Mouse (Mus musculus) layer of hippocampus, postnatal 10 days (tissue): Measurements from ENCODE around the gene Cpn2. TPM values are rescaled to one million over a fixed set of nuclear protein-coding genes. Genes with fewer than 3 reads are reported as not detected.

ENCODE experiments used
- DNase-seq, 2 experiments: peaks; one replicate each; pipeline ENCODE4 v3.0.0; 2021; ENCODE audit warnings: low spot score in 2 of 2
- total RNA-seq, 2 experiments: library from RNA; stranded (reverse); gene quantifications; 2 replicates each; pipeline ENCODE4 v1.2.3; 2021

The Cpn2 gene
- total RNA-seq, 2 experiments from 2014 or later: not detected

DNA sequence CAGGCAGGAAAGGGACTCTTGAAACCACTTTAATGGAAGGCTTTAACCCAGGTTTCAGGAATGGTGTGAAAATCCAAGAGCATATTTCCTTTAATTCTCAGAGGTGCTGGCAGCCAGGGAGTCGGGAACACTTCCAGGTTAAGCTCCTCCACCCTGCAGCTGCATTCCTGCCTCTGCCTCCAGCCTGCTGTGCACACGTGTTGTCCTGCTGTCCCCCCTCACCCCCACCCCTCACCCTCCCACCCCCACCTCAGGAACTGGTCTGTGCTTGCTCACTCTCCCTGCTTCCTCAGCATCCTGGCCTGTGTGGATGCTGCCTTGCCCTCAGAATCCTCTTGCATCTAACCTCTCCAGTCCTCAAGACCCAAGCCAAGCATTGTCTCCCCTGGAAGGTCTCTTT is 25.7 kb downstream of the Cpn2 start:
- DNase-seq: no peak

- DNase-seq: no peak
Observed at GRCm38 (mm10) chr16:30238791-30239190, 28.5 kb downstream of the Cpn2 start.

DNA sequence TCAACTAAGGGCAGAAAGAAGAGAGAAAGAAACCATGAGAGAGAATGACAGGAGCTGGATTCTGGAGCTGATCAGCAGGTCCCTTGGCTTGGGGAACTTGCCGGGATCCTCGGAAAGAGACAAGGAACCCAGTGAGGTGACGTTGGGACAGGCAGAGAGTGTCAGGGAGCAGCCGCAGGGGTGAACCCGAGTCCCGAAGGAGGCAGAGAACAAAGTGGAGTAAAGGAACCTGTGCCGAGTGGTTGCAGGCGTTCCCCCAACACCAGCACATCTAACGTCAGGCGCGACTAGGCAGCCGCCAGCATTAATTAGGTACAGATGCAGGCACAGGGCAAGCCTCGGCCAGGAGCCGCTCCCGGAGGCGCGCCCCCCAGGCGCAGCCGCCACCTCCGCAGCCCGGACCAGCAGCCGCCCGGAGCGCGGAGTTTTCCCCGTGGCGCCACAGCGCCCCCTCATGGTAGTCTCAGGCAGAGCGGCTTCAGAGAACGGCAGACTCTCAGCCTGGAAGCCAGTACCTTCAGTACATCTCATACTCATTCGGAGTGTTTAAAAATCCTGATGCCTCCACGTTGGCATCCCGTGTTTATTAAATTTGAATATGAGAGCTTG is 31.1 kb downstream of the Cpn2 start:
- DNase-seq: peak; percentile 93 to 94

- peak in 1 of 2 experiments; percentile 17 for DNase-seq
Observed at GRCm38 (mm10) chr16:30235577-30235976, 31.7 kb downstream of the Cpn2 start.

DNA sequence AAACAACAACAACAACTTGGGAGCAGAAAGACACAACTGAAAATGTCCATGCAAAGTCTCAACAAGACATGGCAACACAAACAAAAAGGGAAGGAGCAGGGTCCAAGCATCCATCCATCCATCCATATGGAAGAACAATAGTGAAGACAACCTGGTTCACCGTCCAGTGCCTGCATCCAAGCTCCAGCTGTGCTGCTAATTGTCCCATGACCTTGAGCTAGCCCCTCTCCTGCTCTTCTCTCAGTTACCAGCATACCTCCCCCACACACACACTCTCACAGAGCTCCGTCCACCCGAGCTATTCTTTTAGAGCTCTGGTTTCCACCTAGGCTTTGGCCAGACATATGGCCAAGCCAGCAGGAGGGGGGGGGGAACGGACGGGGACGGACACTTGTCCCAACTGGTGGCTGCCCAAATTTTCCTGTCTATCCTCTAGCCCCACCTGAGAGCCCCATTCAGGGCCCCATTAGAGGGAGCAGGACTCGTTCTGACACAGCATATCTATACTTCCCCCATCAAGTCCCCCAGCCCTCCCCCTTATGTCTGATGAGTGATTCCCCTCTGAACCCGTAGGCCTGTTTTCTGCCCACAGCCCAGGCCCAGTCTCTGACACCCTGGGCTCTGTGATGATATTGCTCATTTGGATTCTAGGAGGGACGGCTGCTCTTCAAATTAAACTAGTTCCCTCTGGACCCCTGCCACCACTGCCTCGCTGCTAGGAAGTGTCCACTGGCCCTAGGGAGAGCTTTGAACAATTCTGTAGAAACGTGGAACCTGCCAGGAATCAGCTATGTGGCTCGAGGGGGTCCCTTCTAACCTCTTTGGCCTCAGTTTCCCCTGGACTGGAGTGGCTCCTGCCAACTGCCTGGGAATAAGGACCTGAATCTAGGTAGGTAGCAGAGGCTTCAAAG is 32.4 kb downstream of the Cpn2 start:
- DNase-seq: peak in 1 of 2 experiments; percentile 27

DNA sequence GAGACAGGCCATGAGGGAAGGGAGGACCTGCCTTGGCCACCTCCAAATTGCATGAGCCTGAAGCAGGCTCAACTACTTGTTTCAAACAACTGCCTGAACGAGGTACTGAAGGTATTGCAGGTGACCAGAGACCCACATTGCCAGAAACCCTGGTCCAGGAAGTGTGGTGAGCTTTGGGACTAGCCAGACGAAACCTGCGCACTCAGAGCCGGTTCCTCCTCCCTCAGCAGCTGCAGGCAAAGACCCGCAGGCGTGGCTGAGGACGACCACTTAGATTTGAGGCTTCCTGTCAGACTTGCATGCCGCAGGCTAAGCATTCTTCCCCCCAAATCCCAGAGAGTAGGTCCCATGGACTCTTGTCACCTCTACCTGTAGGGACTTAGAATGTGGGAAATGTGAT is 33.2 kb downstream of the Cpn2 start:
- DNase-seq: no peak

- peak in 1 of 2 experiments; percentile 12 for DNase-seq
Observed at GRCm38 (mm10) chr16:30231882-30232604, 35.3 kb downstream of the Cpn2 start.

DNA sequence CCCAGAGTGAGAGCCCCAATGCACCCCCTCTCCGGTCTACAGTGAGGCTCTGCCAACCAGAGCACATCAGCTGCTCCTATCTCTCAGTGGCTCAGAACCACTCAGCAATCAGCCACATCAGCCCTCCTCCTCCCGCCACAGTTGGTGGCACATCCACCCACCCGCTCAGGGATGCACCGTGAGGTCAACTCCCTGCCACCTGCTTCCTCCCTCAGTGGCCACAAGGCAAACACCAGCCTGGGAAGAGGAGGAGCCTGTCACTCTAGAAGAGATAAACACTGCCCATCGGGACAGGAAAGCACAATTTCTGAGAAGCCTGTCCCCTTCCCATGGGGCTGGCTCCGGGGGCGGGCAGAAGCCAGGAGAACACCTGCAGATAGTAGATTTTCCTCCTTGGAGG is 39.9 kb downstream of the Cpn2 start:
- no peak for DNase-seq

DNA sequence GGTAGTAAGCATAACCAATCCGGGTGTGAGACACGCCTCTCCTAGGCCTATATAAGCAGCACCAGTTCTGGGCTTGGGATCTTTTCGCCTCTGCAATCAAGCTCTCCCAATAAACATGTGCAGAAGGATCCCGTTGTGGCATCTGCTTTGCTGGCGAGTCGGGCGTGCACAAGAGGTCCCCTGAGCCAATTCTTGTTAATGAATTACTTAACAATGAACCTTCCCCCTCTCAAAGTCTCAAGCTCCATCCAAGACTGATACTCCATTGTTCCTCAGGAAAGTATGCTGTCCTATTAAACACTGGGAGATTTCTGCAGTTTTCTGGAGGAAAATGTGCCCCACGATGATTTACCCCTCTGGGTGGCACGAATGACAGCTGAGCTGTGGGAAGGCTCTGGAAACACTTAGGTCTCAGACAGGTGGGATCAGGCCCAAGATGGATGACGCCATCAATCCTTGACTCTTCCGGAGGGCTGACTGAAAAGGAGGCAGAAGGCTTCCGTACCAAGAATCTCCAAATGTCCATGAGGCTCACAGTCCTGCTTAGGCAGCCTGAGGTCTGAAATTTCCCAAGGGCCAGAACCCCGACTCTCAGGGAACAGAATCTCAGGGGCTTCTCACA is 46.0 kb downstream of the Cpn2 start:
- no peak for DNase-seq

DNA sequence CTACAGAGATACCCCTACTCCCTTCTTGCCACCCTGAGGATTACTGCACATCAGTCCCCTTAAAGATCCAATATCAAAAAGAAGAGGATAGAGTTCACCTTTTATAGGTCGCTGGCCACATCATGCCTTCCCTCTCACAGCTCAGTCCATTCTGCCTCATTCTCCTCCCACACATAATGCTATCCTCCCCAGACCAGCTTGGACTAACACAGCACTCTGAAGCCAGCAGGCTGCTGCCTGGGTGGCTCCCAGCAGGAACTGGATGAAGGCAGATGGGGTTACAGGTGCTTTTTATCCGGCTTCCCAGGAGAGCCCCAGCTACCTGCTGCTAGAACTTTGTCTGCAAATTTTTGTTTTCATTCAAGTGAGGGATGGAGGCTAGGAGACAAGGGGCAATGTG is 51.5 kb downstream of the Cpn2 start:
- no peak for DNase-seq

DNA sequence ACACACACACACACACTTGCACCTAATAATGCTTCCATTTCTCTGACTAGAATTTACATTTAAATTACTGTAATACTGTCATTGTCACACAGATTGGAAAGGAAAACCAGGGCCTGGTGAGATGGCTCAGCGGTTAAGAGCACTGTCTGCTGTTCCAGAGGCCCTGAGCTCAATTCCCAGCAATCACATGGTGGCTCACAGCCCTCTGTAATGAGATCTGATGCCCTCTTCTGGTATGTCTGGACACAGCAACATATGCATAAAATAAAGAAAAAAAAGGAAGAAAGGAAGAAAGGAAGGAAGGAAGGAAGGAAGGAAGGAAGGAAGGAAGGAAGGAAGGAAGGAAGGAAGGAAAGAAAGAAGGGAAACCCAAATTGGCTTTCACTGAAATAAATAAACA is 53.7 kb downstream of the Cpn2 start:
- DNase-seq: no peak

DNA sequence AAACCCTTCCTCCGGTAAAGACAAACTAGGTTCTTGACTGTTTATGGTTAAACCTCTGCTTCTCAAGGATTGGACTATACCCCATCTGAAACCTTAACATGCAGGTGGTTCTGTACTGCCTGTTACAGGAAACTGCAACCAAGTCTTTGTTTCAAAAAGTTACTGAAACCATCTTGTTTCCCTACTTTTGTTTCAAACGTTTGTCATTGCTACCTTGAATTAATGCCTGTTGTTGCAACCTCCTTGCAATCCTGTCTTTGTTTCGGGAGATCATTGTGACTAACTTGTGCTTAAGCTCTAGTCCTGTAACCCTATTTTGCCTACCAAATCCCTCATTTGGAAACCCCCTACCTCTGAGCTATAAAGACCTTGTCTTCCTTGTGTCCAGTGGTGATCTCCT is 55.3 kb downstream of the Cpn2 start:
- DNase-seq: no peak

DNA sequence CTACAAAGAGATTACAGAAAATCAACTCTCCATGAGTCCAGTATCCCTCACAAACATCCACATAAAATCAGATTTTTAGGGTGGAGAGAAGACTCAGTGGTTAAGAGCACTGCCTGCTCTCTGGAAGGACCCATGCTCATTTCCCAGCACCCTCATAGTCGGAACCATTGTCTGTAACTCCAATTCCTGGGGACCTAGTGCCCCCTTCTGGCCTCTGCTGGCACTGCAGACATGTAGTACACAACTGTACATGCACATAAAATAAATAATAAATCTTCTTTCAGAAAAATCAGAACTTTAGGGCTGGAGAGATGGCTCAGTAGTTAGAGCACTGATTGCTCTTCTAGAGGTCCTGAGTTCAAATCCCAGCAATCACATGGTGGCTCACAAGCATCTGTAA is 58.0 kb downstream of the Cpn2 start:
- DNase-seq: no peak

- no peak for DNase-seq
Observed at GRCm38 (mm10) chr16:30207991-30208390, 59.3 kb downstream of the Cpn2 start.

DNA sequence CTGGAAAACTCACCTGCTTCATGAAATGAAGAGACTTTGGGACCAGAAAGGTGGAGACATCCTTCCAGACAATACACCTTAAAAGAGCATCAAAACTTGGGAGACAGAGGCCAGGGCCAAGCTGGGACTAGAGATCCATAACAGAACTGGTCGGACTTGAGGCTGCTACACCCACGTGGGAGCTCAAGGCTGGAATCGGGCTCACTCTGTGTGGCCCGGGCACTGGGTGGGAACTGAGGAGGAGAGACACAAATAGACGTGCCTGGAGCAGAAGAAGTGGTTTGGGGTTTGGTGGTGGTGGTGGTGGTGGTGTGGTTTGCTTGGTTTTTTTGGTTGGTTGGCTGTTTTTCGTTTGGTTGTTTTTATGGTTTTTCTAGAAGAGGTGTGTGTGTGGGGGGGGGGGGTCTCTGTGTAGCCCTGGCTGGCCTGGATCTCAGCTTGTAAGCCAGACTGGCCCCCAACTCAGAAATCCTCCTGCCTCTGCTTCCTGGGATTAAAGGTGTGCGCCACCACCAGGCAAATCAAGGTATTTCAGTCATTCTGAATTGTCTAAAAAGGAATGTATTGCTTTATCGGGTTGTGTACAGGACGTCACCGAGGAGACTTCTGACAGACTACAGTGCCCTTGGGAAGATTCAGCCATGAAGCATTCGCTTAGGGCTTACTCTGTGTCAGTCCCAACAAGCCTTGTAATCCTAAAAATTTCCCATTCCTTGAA is 60.0 kb downstream of the Cpn2 start:
- DNase-seq: no peak

Other genes with a start within 250 kb of the Cpn2 start
- gene Hes1, start 203.1 kb downstream of the Cpn2 start, total RNA-seq: 10 to 100 TPM; 14.5 to 19.2 TPM
- under 1 TPM; 0.13 to 0.16 TPM for gene Lrrc15, start 15.8 kb upstream of the Cpn2 start, total RNA-seq
- gene Gp5, start 43.3 kb upstream of the Cpn2 start, total RNA-seq: 1 to 10 TPM; 1.7 to 2.1 TPM
- gene Atp13a3, start 138.5 kb upstream of the Cpn2 start, total RNA-seq: 10 to 100 TPM; 63.7 to 72.4 TPM